Mouse (Mus musculus) embryonic facial prominence, embryonic 14.5 days (tissue): ENCODE results near the gene Pmm2. TPM values are rescaled to one million over a fixed set of nuclear protein-coding genes. Genes with fewer than 3 reads are reported as not detected.

Source experiments
- ATAC-seq: fragments of 200-750 bp; cut with Nextera tagmentation; 2 replicates; pipeline ENCODE4 v1.8.0; 2017; ENCODE audit warnings: low read depth, moderate number of reproducible peaks, moderate TSS enrichment
- DNase-seq: peaks from one replicate; pipeline ENCODE4 v3.0.0-alpha.2; 2015; ENCODE audit warnings: low spot score
- H3K27ac ChIP-seq: fragments of 300-500 bp; sonication (generic); replicated peaks from 2 replicates; pipeline ENCODE4 v1.5.1; 2014; ENCODE audit warnings: low read depth, mild to moderate bottlenecking, low read length, moderate library complexity
- H3K27me3 ChIP-seq: fragments of 300-500 bp; sonication (generic); replicated peaks from 2 replicates; pipeline ENCODE4 v1.6.1; 2014; ENCODE audit warnings: low read length; ENCODE audit not compliant: control insufficient read depth, insufficient read depth
- H3K36me3 ChIP-seq: fragments of 300-500 bp; sonication (generic); 2 replicates; pipeline ENCODE4 v1.6.1; 2014; ENCODE audit warnings: low read length, mixed read lengths; ENCODE audit not compliant: control insufficient read depth, insufficient read depth
- H3K4me1 ChIP-seq: fragments of 300-500 bp; sonication (generic); 2 replicates; pipeline ENCODE4 v1.6.1; 2014; ENCODE audit warnings: antibody characterized with exemption, low read length; ENCODE audit not compliant: control insufficient read depth, insufficient read depth
- H3K4me2 ChIP-seq: fragments of 300-500 bp; sonication (generic); 2 replicates; pipeline ENCODE4 v1.6.1; 2014; ENCODE audit warnings: low read depth, mild to moderate bottlenecking, low read length, moderate library complexity, mixed read lengths
- H3K4me3 ChIP-seq: fragments of 300-500 bp; sonication (generic); 2 replicates; pipeline ENCODE4 v1.5.1; 2014; ENCODE audit warnings: low read depth, mild to moderate bottlenecking, low read length
- H3K9ac ChIP-seq: fragments of 300-500 bp; sonication (generic); 2 replicates; pipeline ENCODE4 v1.6.1; 2014; ENCODE audit warnings: low read depth, mild to moderate bottlenecking, low read length, moderate library complexity, mixed read lengths
- H3K9me3 ChIP-seq: fragments of 300-500 bp; sonication (generic); 2 replicates; pipeline ENCODE4 v1.6.1; 2016; ENCODE audit warnings: low read length; ENCODE audit not compliant: control insufficient read depth
- WGBS: fragments of 180-500 bp; shearing (Covaris S2); extraction: QIAGEN DNeasy Blood & Tissue Kit; methylation state at CpG from one replicate; pipeline ENCODE4 v1.1.7; 2014; 5-methylcytosine and 5-hydroxymethylcytosine counted together
- polyA plus RNA-seq: library from polyadenylated mRNA; unstranded; fragments of >200 nt; fragmentation: Nextera tagmentation; extraction: Ambion mirVana; gene quantifications from 2 replicates; pipeline ENCODE4 v1.2.1, GENCODE M21; 2014

Gene Pmm2
- polyA plus RNA-seq, 1 experiment from 2014 or later = 42.4 TPM

- WGBS = under 1% methylated on average over 28 of the region's 67 CpGs
- Histone ChIP-seq H3K9me3 (no peaks in the 10 kb centered on the region), H3K4me1 (peaks cover 13% of the 10 kb centered on the region), H3K4me2 (peak within 1 kb of the TSS; percentile 76), H3K9ac (peak within 1 kb of the TSS; percentile 68), H3K4me3 (peak within 1 kb of the TSS; percentile 67), H3K27ac (peak within 1 kb of the TSS; percentile 79), H3K27me3 (no peaks in the 10 kb centered on the region; the same call in 1 of the 2 replicates), H3K36me3 (no peaks in the 10 kb centered on the region)
- peak; percentile 97 for DNase-seq
- peak; percentile 93 for ATAC-seq
Observed at GRCm38 (mm10) chr16:8671551-8672349, 34.3 kb downstream of the Pmm2 start, which contains the start of gene Carhsp1. Carhsp1 (minus strand) TSS chr16:8672155.

DNA sequence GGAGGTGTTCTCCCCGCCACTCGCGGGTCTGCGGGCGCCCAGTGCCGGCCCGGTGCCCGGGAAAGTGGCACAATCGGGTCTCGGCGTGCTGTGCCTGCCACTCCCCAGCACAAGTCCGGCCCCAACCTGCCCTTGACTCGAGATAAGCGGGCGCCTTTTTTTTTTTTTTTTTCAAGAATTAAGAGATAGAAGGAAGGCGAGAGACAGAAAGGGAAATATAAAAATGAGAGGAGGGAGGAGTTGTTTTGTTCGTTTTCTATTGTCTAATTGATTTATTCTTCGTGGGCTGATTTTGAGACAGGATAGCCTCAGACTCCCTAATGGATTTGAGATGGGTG, 34.8 kb downstream of the Pmm2 start:
- H3K27ac ChIP-seq = no peak overlapping the region
- H3K9me3 ChIP-seq = no peaks in the 10 kb centered on the region
- peaks cover 13% of the 10 kb centered on the region for H3K4me1 ChIP-seq
- DNase-seq (no peak), ATAC-seq (no peak)
- peak overlapping the region; percentile 67 for H3K4me3 ChIP-seq
- under 1% methylated on average over 18 of the region's 18 CpGs for WGBS
- peak overlapping the region; percentile 47; the same call in 1 of the 2 replicates for H3K9ac ChIP-seq
- H3K36me3 ChIP-seq = no peaks in the 10 kb centered on the region
- H3K27me3 ChIP-seq = no peaks in the 10 kb centered on the region; the same call in 1 of the 2 replicates
- H3K4me2 ChIP-seq = peak overlapping the region; percentile 76

GRCm38 (mm10) chr16:8672811-8673210, 35.3 kb downstream of the Pmm2 start:
- no peaks in the 10 kb centered on the region for H3K36me3 ChIP-seq
- H3K4me1 ChIP-seq = peaks cover 13% of the 10 kb centered on the region
- H3K4me2 ChIP-seq = no peak overlapping the region
- no peak overlapping the region for H3K4me3 ChIP-seq
- no peak for DNase-seq
- H3K9me3 ChIP-seq = no peaks in the 10 kb centered on the region
- no peak overlapping the region for H3K27ac ChIP-seq
- no peak for ATAC-seq
- H3K27me3 ChIP-seq = no peaks in the 10 kb centered on the region; the same call in 1 of the 2 replicates
- H3K9ac ChIP-seq = no peak overlapping the region

- no peak overlapping the region for H3K27ac ChIP-seq
- peaks cover 13% of the 10 kb centered on the region for H3K4me1 ChIP-seq
- H3K9ac ChIP-seq = no peak overlapping the region
- H3K4me3 ChIP-seq = no peak overlapping the region
- ATAC-seq = no peak
- no peak for DNase-seq
- no peaks in the 10 kb centered on the region for H3K9me3 ChIP-seq
- 66% methylated on average over 6 of the region's 6 CpGs for WGBS
- H3K27me3 ChIP-seq = no peaks in the 10 kb centered on the region; the same call in 1 of the 2 replicates
- H3K4me2 ChIP-seq = no peak overlapping the region
- H3K36me3 ChIP-seq = no peaks in the 10 kb centered on the region
Observed at GRCm38 (mm10) chr16:8673343-8673742, 35.9 kb downstream of the Pmm2 start.

DNA sequence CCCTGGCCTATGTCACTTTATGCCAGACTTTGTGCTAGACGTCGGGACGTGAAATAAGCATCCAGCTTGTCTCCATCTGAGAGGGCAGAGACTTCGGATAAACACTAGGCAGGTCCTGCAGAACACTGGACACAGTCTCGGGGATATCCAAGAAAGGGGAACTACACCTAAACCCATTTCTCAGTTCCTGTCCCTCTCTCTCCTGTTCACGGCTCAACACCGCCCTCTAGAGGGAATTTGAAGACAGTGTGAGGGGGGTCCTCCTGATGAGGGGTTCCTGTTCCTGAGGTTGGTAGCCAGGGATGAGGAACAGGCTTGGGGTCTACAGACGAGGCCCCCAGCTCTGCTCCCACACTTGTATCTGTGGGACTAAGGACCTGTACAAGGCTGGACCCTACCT, 36.7 kb downstream of the Pmm2 start:
- no peaks in the 10 kb centered on the region for H3K9me3 ChIP-seq
- WGBS = 5% methylated on average over 8 of the region's 8 CpGs

GRCm38 (mm10) chr16:8675559-8675958, 38.1 kb downstream of the Pmm2 start:
- H3K4me3 ChIP-seq = no peak overlapping the region
- H3K4me2 ChIP-seq = no peak overlapping the region
- H3K9ac ChIP-seq = no peak overlapping the region
- 83% methylated on average over 8 of the region's 8 CpGs for WGBS
- peaks cover 4% of the 10 kb centered on the region for H3K4me1 ChIP-seq
- H3K9me3 ChIP-seq = no peaks in the 10 kb centered on the region
- H3K27me3 ChIP-seq = no peaks in the 10 kb centered on the region; the same call in 1 of the 2 replicates
- ATAC-seq (no peak), DNase-seq (no peak)
- H3K36me3 ChIP-seq = no peaks in the 10 kb centered on the region
- H3K27ac ChIP-seq = no peak overlapping the region

More for the DNA sequence above, 36.7 kb downstream of the Pmm2 start:
- Histone ChIP-seq H3K9ac (no peak overlapping the region), H3K4me1 (peaks cover 13% of the 10 kb centered on the region), H3K27ac (no peak overlapping the region), H3K36me3 (no peaks in the 10 kb centered on the region), H3K4me2 (no peak overlapping the region), H3K27me3 (no peaks in the 10 kb centered on the region; the same call in 1 of the 2 replicates), H3K4me3 (no peak overlapping the region)
- no peak for ATAC-seq
- peak; percentile 56 for DNase-seq

- no peak overlapping the region for H3K4me2 ChIP-seq
- H3K4me1 ChIP-seq = no peaks in the 10 kb centered on the region
- no peak overlapping the region for H3K9ac ChIP-seq
- no peak for DNase-seq
- no peak overlapping the region for H3K4me3 ChIP-seq
- H3K27ac ChIP-seq = no peak overlapping the region
- H3K9me3 ChIP-seq = no peaks in the 10 kb centered on the region
- no peaks in the 10 kb centered on the region for H3K36me3 ChIP-seq
- no peaks in the 10 kb centered on the region; the same call in 1 of the 2 replicates for H3K27me3 ChIP-seq
- 65% methylated on average over 2 of the region's 2 CpGs for WGBS
- no peak for ATAC-seq
Observed at GRCm38 (mm10) chr16:8676228-8676627, 38.8 kb downstream of the Pmm2 start.

- Histone ChIP-seq H3K36me3 (no peaks in the 10 kb centered on the region), H3K27ac (no peak overlapping the region), H3K4me3 (no peak overlapping the region), H3K27me3 (no peaks in the 10 kb centered on the region; the same call in 1 of the 2 replicates), H3K9me3 (no peaks in the 10 kb centered on the region), H3K4me2 (no peak overlapping the region), H3K4me1 (no peaks in the 10 kb centered on the region), H3K9ac (no peak overlapping the region)
- WGBS = 51% methylated on average over 4 of the region's 4 CpGs
- ATAC-seq = no peak
- DNase-seq = peak; percentile 62
Observed at GRCm38 (mm10) chr16:8676800-8677199, 39.3 kb downstream of the Pmm2 start.

- Histone ChIP-seq H3K4me3 (no peak overlapping the region), H3K27me3 (no peaks in the 10 kb centered on the region; the same call in 1 of the 2 replicates), H3K36me3 (no peaks in the 10 kb centered on the region), H3K9me3 (no peaks in the 10 kb centered on the region), H3K4me2 (no peak overlapping the region), H3K27ac (no peak overlapping the region), H3K9ac (no peak overlapping the region), H3K4me1 (no peaks in the 10 kb centered on the region)
- DNase-seq = no peak
- no peak for ATAC-seq
- 51% methylated on average over 5 of the region's 5 CpGs for WGBS
Observed at GRCm38 (mm10) chr16:8678035-8678434, 40.6 kb downstream of the Pmm2 start.
